Mouse (Mus musculus): ENCODE data around the gene Ppp1r3e.

DNA sequence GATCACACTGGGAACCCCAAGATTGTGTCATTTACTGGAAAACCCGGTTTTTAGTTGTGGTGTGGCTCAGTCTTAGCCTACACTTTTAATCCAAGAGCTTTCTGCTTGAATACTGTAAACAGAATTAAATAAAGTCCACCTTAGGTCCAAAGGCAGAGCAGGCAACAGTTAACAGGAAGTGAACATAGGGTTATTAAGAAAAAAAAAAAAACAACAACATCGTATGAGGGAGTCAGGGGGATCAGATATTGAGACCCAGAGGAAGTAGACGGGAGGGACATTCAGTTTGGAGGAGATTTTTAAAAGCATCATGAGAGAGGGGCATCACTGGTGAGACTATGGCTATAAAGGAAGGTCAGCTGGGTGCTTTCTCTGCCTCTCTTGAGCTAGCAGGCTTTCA lies 11.1 kb downstream of the Ppp1r3e start:
- TF ChIP-seq CTCF (IDR thresholded peaks at IDR 0.05; ENCODE audit: extremely low read depth, insufficient read depth, low read length) (no peak), POLR2A (IDR thresholded peaks at IDR 0.05; ENCODE audit: extremely low read depth, insufficient read depth, low read length) (no peak)
